Mouse (Mus musculus) neural tube, embryonic 14.5 days (tissue): Measurements from ENCODE around the gene Trpc3. TPM values are rescaled to one million over a fixed set of nuclear protein-coding genes. Genes with fewer than 3 reads are reported as not detected.

ENCODE experiments used
- ATAC-seq: fragments of 200-750 bp; cut with Nextera tagmentation; 2 replicates; pipeline ENCODE4 v1.8.0; 2017; ENCODE audit warnings: low read depth, mild to moderate bottlenecking, moderate TSS enrichment, moderate library complexity
- H3K27ac ChIP-seq: fragments of 300-500 bp; sonication (generic); 2 replicates; pipeline ENCODE4 v1.5.1; 2014; ENCODE audit warnings: low read depth, mild to moderate bottlenecking, control low read depth, low read length, moderate library complexity, mixed read lengths
- H3K27me3 ChIP-seq: fragments of 300-500 bp; sonication (generic); 2 replicates; pipeline ENCODE4 v1.6.1; 2014; ENCODE audit warnings: low read length; ENCODE audit not compliant: control insufficient read depth, insufficient read depth
- H3K36me3 ChIP-seq: fragments of 300-500 bp; sonication (generic); 2 replicates; pipeline ENCODE4 v1.6.1; 2014; ENCODE audit warnings: low read length, mixed read lengths; ENCODE audit not compliant: control insufficient read depth, insufficient read depth
- H3K4me1 ChIP-seq: fragments of 300-500 bp; sonication (generic); 2 replicates; pipeline ENCODE4 v1.6.1; 2014; ENCODE audit warnings: low read length; ENCODE audit not compliant: control insufficient read depth, insufficient read depth
- H3K4me2 ChIP-seq: fragments of 300-500 bp; sonication (generic); 2 replicates; pipeline ENCODE4 v1.6.1; 2014; ENCODE audit warnings: mild to moderate bottlenecking, low read depth, low read length, control low read depth
- H3K4me3 ChIP-seq: fragments of 300-500 bp; sonication (generic); 2 replicates; pipeline ENCODE4 v1.5.1; 2014; ENCODE audit warnings: low read depth, low read length, control low read depth, mixed read lengths
- H3K9ac ChIP-seq: fragments of 300-500 bp; sonication (generic); replicated peaks from 2 replicates; pipeline ENCODE4 v1.6.1; 2014; ENCODE audit warnings: low read depth, mild to moderate bottlenecking, control low read depth, low read length, mixed read lengths
- H3K9me3 ChIP-seq: fragments of 300-500 bp; sonication (generic); 2 replicates; pipeline ENCODE4 v1.6.1; 2016; ENCODE audit warnings: low read length; ENCODE audit not compliant: control insufficient read depth
- WGBS: fragments of 180-500 bp; shearing (Covaris S2); extraction: QIAGEN DNeasy Blood & Tissue Kit; methylation state at CpG from one replicate; pipeline ENCODE4 v1.1.7; 2014; 5-methylcytosine and 5-hydroxymethylcytosine counted together
- polyA plus RNA-seq: library from polyadenylated mRNA; unstranded; fragments of >200 nt; fragmentation: Nextera tagmentation; extraction: Ambion mirVana; gene quantifications from 2 replicates; pipeline ENCODE4 v1.2.1, GENCODE M21; 2014

Gene Trpc3
- polyA plus RNA-seq: 31.2 and 36.3 TPM in 2 replicates

DNA sequence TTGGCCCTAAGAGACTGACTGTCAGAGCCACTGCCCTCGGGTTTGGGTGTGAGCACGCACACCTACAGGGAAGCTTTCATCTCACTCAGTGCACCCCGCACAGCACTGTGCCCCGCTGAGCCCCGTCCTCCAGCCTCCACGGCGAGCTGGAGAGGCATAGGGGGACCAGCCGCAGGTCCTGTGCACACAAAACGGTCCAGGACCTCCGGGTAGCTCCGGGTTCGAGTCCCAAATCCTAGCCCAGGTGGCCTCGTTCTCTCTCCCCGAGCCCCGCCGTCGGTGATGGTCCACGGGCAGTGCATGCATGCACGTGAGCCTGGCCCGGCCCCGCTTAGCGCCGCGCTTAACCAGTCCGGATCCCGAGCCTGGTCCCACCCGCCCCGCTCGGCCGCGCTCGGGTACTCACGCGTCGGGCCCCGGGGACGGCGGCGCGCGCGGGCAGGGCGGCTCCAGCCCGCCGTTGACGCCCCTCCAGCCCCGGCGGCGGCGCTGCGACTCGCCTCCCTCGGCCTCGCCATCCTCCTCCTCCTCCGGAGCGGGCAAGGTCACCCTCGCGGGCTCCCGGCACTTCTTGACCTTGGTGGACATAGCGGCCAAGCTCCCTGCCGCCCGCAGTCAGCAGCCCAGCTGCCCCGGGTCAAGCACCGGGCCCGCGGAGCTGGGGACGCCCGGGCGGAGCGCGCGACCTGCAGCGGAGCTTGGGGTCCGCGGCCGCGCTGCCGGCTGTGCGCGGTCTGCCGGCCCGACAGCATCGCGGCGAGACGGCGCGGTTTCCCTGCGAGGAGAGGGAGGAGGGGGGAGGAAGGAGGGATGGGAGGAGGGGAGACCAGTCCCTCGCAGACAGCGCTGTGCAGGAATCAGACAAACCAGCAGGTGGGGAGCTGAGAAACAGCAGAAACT is at the start of gene Trpc3:
Trpc3 (minus strand) TSS at position 776 of the 900 bp plus-strand sequence.
- Histone ChIP-seq H3K9me3 (no peaks in the 10 kb centered on the region), H3K36me3 (no peaks in the 10 kb centered on the region), H3K4me3 (peak within 1 kb of the TSS; percentile 85), H3K4me2 (peak within 1 kb of the TSS; percentile 63), H3K27me3 (no peaks in the 10 kb centered on the region), H3K9ac (peak within 1 kb of the TSS; percentile 84), H3K27ac (peak within 1 kb of the TSS; percentile 67), H3K4me1 (peaks cover 4% of the 10 kb centered on the region; the same call in 1 of the 2 replicates)
- under 1% methylated on average over 86 of the region's 91 CpGs for WGBS
- peak; percentile 95 for ATAC-seq

DNA sequence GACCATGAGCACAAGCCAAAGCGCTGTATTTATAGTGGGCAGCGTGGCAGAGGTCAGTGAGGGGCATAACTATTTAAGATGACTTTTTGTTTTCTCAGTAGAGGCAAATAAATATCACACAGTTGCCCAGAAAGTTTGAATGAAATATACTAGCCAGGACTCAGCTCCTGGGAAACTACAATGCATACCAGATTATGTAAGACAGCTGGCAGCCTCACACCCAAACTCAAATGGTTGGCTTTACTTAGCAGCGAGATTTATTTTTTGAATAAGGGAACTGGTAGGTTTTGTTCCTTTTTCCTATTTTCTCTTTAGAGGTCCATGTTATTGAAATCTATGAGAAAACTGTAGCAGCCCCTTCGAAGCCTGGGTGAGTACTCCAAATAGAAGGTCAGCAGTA is 48.1 kb upstream of the Trpc3 start:
- H3K9me3 ChIP-seq: no peaks in the 10 kb centered on the region
- H3K4me1 ChIP-seq: no peaks in the 10 kb centered on the region
- no peak for ATAC-seq
- H3K4me2 ChIP-seq: no peak overlapping the region
- 72% methylated on average over 4 of the region's 4 CpGs for WGBS
- H3K27me3 ChIP-seq: no peaks in the 10 kb centered on the region
- H3K27ac ChIP-seq: no peak overlapping the region
- no peaks in the 10 kb centered on the region for H3K36me3 ChIP-seq
- no peak overlapping the region for H3K4me3 ChIP-seq
- H3K9ac ChIP-seq: no peak overlapping the region

- Histone ChIP-seq H3K27me3 (no peaks in the 10 kb centered on the region), H3K4me3 (no peak overlapping the region), H3K4me1 (no peaks in the 10 kb centered on the region), H3K4me2 (no peak overlapping the region), H3K9ac (no peak overlapping the region), H3K9me3 (no peaks in the 10 kb centered on the region), H3K27ac (no peak overlapping the region), H3K36me3 (no peaks in the 10 kb centered on the region)
- ATAC-seq: no peak
- 90% methylated on average over 4 of the region's 4 CpGs for WGBS
Measured at GRCm38 (mm10) chr3:36733075-36733474, 43.1 kb upstream of the Trpc3 start.

GRCm38 (mm10) chr3:36726545-36726944 is 36.6 kb upstream of the Trpc3 start:
- Histone ChIP-seq H3K27ac (no peak overlapping the region), H3K27me3 (no peaks in the 10 kb centered on the region), H3K4me3 (no peak overlapping the region), H3K4me2 (no peak overlapping the region), H3K9ac (no peak overlapping the region), H3K36me3 (no peaks in the 10 kb centered on the region), H3K4me1 (no peaks in the 10 kb centered on the region), H3K9me3 (no peaks in the 10 kb centered on the region)
- no peak for ATAC-seq
- WGBS: 70% methylated on average over 8 of the region's 8 CpGs

GRCm38 (mm10) chr3:36721850-36722249 is 31.9 kb upstream of the Trpc3 start:
- H3K4me1 ChIP-seq: no peaks in the 10 kb centered on the region
- no peaks in the 10 kb centered on the region for H3K36me3 ChIP-seq
- H3K4me2 ChIP-seq: no peak overlapping the region
- H3K4me3 ChIP-seq: no peak overlapping the region
- no peaks in the 10 kb centered on the region for H3K27me3 ChIP-seq
- no peak overlapping the region for H3K27ac ChIP-seq
- no peak for ATAC-seq
- H3K9ac ChIP-seq: no peak overlapping the region
- no peaks in the 10 kb centered on the region for H3K9me3 ChIP-seq
- 83% methylated on average over 3 of the region's 3 CpGs for WGBS

DNA sequence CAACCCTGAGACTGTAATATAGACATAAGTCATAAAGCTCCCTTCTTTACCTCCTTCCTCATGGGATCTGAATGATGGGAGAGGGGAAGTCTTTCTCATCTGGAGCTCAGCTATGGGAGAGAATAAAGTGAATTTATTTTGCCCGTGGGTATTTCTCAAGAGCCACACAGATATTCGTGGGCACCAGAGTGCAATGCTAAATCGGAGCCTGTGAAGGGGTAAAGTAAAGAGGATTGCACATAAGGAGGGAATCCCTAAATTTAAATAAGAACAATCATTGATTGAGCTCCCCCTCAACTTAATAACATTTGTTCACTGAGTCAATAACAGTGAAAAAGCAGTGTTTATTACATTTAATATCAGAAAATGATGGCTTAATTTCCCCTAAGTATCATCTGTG is 19.6 kb upstream of the Trpc3 start:
- ATAC-seq: peak; percentile 52
- 63% methylated on average over 3 of the region's 3 CpGs for WGBS
- no peaks in the 10 kb centered on the region for H3K9me3 ChIP-seq
- H3K27me3 ChIP-seq: no peaks in the 10 kb centered on the region
- H3K4me3 ChIP-seq: no peak overlapping the region
- H3K4me1 ChIP-seq: no peaks in the 10 kb centered on the region
- H3K27ac ChIP-seq: no peak overlapping the region; the same call in 1 of the 2 replicates
- H3K9ac ChIP-seq: no peak overlapping the region
- H3K4me2 ChIP-seq: no peak overlapping the region
- no peaks in the 10 kb centered on the region for H3K36me3 ChIP-seq

DNA sequence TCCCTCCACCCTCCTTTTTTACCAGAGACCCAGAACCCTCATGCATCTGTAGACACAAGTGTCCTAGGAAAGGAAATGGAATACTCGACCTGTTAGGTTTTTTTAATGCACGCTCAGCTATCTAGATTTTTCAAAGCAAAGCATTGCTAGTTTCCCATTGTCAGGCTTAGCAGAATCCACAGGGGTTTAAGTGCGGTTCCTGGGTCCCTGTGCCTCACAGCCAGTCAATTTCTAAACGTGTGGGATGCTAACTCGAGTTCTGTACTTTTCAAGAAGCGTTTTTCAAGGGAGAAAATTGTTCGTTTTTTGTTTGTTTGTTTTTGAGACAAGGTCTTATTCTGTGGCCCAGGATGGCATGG is 304 bp upstream of the Trpc3 start:
- no peak for ATAC-seq

GRCm38 (mm10) chr3:36688874-36689273 is 1.1 kb downstream of the Trpc3 start:
- peaks cover 4% of the 10 kb centered on the region; the same call in 1 of the 2 replicates for H3K4me1 ChIP-seq
- no peaks in the 10 kb centered on the region for H3K27me3 ChIP-seq
- peak overlapping the region; percentile 67; the same call in 1 of the 2 replicates for H3K27ac ChIP-seq
- H3K36me3 ChIP-seq: no peaks in the 10 kb centered on the region
- peak overlapping the region; percentile 63 for H3K4me2 ChIP-seq
- peak; percentile 70 for ATAC-seq
- H3K9ac ChIP-seq: peak overlapping the region; percentile 84
- 6% methylated on average over 21 of the region's 21 CpGs for WGBS
- H3K4me3 ChIP-seq: peak overlapping the region; percentile 85
- no peaks in the 10 kb centered on the region for H3K9me3 ChIP-seq

More for the DNA sequence above, 304 bp upstream of the Trpc3 start:
- peak overlapping the region; percentile 63 for H3K4me2 ChIP-seq
- H3K9me3 ChIP-seq: no peaks in the 10 kb centered on the region
- no peaks in the 10 kb centered on the region for H3K27me3 ChIP-seq
- peaks cover 4% of the 10 kb centered on the region; the same call in 1 of the 2 replicates for H3K4me1 ChIP-seq
- 9% methylated on average over 7 of the region's 7 CpGs for WGBS
- H3K27ac ChIP-seq: no peak overlapping the region; the same call in 1 of the 2 replicates
- H3K9ac ChIP-seq: peak overlapping the region; percentile 84; the same call in 1 of the 2 replicates
- H3K36me3 ChIP-seq: no peaks in the 10 kb centered on the region
- peak overlapping the region; percentile 85 for H3K4me3 ChIP-seq

DNA sequence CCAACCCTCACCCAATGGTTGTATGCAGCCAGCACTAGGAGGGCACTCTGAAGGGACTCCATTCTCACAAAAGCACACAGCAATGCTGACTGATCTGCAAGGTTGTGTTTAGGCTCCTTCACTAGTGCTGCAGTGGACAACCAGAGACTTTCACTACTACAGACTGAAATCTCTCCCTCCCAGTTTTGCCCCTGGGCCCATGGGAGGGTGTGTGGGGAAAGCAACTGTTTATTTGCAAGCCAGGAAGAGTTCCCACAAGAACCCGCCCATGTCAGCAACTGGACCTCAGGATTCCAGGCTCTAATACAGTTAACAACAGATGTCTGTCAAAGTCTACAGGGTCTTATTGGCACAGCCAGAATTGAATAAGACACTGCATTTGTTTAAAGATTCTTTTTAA is 14.1 kb downstream of the Trpc3 start:
- no peak for ATAC-seq
- Histone ChIP-seq H3K4me3 (no peak overlapping the region), H3K27ac (no peak overlapping the region), H3K4me1 (no peaks in the 10 kb centered on the region), H3K4me2 (no peak overlapping the region), H3K27me3 (no peaks in the 10 kb centered on the region), H3K9ac (no peak overlapping the region), H3K36me3 (no peaks in the 10 kb centered on the region), H3K9me3 (no peaks in the 10 kb centered on the region)
- 95% methylated on average over 1 of the region's 1 CpGs for WGBS
